Mouse (Mus musculus) kidney, postnatal 25 days (tissue): ENCODE data around the gene Lhx3.
A peak's percentile ranks its signal among the peaks of the same experiment; 100 is the strongest.

Source experiments
- DNase-seq, 2 experiments: peaks; one replicate each; pipeline ENCODE4 v3.0.0; 2021; ENCODE audit warnings: mixed read lengths in 2 of 2

Gene Lhx3

GRCm38 (mm10) chr2:26208126-26208789 lies at the start of gene Lhx3:
TSS of gene Lhx3 (minus strand) at chr2:26208289.
- peak; percentile 92 for DNase-seq

DNA sequence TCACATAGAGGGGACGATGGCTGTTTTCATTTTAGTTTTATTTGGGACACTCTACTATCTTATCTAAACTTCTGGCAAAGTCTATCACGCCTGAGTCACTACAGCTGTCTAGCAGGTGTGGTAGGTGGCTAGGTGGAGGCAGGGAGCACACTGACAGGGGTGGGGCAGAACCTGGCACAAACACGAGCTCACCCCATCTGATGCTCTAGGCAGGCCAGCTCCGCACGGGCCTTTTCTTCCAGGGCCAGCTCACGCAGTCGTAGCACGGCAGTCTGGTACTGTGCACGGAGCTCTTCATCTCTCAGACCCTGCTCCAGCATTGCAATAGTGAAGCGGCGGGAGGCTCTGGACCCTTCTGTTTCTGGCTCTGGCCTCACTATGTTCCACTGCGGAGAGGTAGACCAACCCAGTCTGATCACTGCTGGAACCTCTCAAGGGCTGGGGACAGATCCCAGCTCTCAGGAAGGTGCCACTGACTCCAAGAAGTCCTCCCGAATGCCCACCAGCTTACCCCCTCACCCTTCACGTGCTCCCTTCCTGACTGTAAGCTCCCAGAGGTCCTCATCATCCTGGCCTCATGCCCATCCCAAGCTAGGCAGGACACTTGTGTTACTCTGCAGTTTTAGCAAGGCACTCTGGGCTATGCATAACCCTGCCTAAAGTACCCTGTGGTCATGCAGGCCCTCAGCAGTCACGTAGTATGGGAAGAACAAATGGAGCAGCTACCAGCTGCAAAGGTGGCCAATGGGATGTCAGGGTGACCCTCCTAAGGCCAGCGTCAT lies 49.4 kb upstream of the Lhx3 start:
- DNase-seq = no peak

DNA sequence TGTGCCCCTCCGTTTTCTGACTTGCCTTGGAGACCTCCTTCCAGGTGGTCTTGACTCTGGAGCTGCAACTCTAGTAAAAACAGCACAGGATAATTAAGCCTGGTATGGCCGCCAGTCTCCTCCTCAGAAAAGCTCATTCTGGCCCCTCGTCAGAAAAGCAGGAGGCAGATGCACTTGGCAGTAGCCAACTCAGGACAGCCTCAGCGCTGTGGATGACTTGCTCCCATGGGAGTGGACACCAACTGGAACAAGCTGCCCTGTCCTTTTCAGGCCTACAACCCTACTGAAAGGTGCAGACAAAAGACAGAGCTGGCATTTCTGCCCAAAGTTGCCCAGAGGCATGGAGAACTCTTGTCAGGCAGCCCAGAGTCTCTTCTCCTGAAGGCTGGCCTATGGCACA lies 46.7 kb upstream of the Lhx3 start:
- DNase-seq = no peak

- no peak for DNase-seq
Measured at GRCm38 (mm10) chr2:26252514-26253206, 44.6 kb upstream of the Lhx3 start.

- DNase-seq = no peak
Measured at GRCm38 (mm10) chr2:26247531-26247930, 39.4 kb upstream of the Lhx3 start.

DNA sequence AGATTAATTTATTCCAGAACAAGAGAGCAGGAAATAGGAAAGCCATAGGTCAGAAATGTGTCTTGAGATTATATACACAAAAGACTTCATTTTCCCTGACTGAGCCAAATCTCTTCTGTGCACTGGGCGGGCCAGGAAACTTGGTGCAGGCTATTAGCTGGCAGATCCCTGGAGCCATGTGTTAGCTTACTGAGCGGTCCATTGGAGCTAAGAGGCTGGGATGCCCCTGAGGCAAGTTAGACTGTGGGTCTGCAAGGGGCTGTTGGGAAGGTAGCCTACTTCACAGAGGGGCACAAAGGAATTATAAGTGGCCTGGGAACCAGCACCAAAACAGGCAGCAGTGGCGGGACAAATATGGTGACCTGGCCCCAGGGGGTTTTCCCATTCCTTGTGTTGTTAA lies 32.8 kb upstream of the Lhx3 start:
- no peak for DNase-seq

DNA sequence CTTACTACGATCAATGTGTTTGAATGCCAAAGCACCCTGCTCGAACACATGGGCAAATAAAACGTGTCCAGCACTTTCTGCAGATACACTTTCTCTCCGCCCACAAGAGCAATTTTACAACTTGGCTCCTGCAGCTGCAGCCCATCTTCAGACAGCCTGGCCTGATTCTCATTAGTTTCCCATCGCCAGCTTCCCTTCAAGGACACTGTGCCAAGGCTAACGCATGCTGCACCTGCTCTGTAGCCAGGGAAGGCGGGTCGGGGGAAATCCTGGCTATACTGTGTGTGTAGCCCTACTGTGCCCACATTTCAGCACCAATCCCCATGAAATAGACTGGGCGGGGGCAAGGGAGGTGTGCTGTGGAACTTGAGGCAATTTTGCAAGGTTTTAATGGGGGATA lies 32.2 kb upstream of the Lhx3 start:
- DNase-seq = no peak

DNA sequence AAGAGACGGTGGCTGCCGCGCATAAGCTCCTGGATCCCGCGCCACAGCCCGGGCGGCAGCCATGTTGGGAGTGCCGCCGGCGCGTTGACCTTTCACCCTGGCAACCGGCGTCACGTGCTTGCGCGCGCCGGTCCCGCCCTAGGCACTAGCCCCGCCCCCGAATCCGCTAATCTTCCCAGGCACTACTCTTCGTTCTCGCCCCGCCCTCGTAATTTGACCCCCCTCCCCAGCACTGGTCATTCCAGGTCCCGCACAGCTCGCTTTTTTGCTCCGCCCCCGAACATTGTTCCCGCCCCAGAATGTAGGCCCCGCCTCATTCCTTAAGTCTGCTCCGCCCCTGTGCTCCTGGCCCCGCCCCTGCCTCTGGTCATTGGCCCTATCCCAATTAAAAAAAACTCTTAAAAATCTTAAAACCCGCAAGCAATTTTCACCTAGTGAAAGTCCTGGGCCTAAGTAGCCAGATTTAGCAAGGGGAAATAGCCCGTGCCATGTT lies 29.2 kb upstream of the Lhx3 start, which contains the start of gene Qsox2:
Gene Qsox2, minus strand, starts transcription at position 236 of the 493 bp plus-strand sequence.
- DNase-seq = peak; percentile 98

DNA sequence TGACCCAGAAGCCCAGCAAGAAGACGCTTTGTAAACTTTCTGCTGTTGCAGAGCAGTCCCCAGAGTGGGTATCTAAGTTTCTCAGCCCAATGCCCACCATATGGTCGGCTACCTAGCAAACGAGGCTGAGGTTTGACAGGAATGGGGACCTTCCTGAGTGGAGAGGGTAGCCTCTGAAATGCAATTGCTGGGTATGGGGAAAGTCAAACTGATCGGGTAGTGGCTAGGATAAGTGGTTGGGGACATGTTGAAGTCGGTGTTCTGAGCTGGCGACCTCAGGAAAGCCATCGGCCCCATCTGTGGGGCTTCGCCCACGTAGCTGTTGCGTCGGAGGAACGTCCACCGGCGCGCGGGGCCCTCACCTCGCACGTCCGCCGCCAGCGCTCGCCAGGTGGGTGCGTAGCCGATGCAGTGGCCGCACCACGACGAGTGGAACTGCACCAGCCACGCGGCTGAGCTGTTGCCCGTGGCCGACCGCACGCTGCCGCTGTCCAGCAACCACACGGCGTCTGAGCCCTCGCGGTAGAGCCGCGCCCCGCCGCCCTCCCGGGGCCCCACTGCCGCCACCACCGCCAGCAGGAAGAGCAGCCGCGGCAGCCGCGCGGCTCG lies 28.7 kb upstream of the Lhx3 start:
- DNase-seq = no peak

DNA sequence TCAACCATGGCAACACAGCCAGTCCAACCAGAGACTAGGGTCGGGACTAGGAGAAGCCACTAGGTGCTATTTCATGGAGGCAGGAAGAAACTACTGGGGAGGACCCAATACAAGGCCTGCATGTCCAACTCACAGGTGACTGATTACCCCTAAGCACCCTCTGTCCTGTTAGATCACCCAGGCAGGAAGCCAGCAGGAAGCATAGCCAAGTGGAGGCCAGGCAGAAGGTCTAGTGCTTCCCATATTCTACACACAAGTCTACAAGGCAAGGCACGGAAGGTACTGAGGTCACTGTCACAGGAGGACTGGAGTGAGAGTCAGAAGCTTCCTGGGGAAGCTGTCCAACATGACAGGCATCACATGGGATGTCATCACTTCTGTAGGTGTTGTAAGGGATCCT lies 26.7 kb upstream of the Lhx3 start:
- no peak for DNase-seq

DNA sequence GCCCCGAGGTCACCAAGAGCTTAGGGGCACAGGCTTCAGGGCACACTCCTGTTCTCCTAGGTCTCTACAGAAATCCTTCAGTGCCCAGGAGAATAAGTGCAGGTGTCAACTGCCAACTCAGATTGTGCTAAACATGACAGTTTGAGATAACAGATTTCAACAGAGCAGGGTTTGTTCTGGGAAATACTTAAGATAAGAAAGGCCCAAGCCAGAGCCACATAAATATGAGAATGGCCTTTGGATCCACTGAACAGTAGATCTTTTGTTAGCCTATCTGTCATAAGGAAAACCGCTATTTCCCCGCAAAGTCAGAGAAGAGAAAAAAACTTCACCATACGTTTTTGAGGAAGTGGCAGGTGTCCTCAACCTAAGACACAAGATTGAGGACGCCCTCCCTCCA lies 26.2 kb upstream of the Lhx3 start:
- DNase-seq = no peak

GRCm38 (mm10) chr2:26231366-26231765 lies 23.3 kb upstream of the Lhx3 start:
- no peak for DNase-seq

- no peak for DNase-seq
Measured at GRCm38 (mm10) chr2:26230253-26230652, 22.2 kb upstream of the Lhx3 start.

DNA sequence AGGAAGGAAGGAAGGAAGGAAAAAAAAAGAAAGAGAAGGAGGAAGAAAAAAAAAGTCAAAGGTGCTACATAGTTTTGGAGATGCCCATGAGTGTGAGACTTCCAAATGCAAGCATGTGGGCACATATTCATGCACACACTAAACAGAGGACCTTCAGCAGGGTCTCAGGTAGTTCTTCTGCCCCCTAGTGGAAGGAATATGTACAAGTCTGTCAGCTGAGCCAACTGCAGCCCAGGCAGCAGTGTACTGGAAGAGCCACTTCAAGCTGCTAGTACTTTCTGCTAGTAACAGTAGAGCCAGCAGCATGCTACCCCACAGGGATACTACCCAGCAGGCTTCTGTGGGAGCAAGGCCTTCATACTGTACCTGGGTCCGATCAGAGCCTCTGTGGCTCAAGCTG lies 19.7 kb upstream of the Lhx3 start:
- DNase-seq = peak; percentile 25 to 52

GRCm38 (mm10) chr2:26225242-26225641 lies 17.2 kb upstream of the Lhx3 start:
- DNase-seq = no peak

GRCm38 (mm10) chr2:26223961-26224360 lies 15.9 kb upstream of the Lhx3 start:
- DNase-seq = no peak

- peak in 1 of 2 experiments; percentile 15 for DNase-seq
Measured at GRCm38 (mm10) chr2:26214526-26214925, 6.4 kb upstream of the Lhx3 start.

- DNase-seq = no peak
Measured at GRCm38 (mm10) chr2:26209566-26209965, 1.5 kb upstream of the Lhx3 start.

DNA sequence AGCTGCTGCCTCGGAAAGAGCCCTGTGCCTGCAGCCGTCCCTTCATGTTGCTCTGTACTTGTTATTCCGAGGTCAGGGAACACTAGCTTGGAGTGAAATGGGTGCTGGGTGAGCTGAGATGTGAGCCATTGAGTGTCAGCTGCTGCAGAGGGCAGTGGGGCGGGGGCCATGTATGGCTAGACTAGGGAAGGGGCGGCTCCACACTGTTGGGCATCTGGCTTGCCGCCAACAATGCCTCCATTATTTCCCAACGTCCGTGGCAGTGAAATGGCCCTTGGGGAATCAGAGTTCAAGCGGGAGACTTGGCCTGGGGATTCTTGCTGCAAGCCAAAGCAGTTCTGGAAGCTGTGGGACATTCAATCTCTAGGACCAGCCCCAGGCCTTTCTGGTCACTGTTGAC lies 530 bp downstream of the Lhx3 start:
- DNase-seq = no peak

- no peak for DNase-seq
Measured at GRCm38 (mm10) chr2:26205761-26206160, 2.3 kb downstream of the Lhx3 start.

GRCm38 (mm10) chr2:26205126-26205525 lies 3.0 kb downstream of the Lhx3 start:
- peak in 1 of 2 experiments; percentile 13 for DNase-seq

- DNase-seq = no peak
Measured at GRCm38 (mm10) chr2:26202849-26203475, 5.1 kb downstream of the Lhx3 start.
